Mouse (Mus musculus) gastrocnemius, postnatal 25 days (tissue): ENCODE measurements around the gene Nol7. TPM values are rescaled to one million over a fixed set of nuclear protein-coding genes. Genes with fewer than 3 reads are reported as not detected.

ENCODE experiments used
- DNase-seq: peaks from one replicate; pipeline ENCODE4 v3.0.0; 2022
- total RNA-seq, 2 experiments: library from RNA; stranded (reverse); gene quantifications; 1 replicate in 1 of 2; 2 replicates in 1 of 2; pipeline ENCODE4 v1.2.3; 2021

Nol7 gene
- total RNA-seq, 2 experiments from 2014 or later: 108 to 109 TPM

DNA sequence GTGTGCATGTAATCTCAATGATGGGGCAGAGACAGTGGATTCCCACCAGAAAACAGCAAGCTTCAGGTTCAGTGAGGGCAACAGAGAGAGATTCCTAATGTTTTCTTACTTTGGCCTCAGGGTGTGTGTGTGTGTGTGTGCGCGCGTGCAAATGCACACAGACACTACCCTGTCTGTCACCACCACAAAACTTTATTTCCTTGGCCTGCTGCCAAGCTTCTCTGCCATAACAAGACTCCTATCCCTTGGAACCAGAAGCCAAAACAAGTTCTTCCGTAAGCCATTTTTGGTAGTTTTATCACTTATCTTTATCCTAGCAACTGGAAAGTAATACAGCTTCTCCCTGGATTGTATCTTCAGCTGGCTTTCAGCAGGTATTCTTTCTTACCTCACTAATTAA, 30.2 kb downstream of the Nol7 start:
- DNase-seq: no peak

DNA sequence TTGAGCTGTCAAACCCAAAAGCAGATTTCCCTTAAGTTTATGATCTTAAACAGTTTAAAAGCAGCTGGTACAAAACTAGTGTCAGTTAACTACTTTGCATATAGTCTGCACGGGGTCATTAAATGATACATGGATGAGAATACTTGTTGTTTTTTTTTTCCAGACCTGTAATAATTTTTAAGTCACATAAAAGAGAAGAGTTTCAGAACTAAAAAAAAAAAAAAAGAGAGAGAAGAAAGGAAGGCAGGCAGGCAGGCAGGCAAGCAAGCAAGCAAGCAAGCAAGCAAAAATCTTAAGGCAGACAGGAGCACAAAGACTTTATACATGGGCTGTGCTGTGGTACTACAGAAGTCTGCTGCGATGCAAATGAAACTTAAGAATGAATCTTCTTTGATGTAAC, 35.2 kb downstream of the Nol7 start:
- DNase-seq: no peak

DNA sequence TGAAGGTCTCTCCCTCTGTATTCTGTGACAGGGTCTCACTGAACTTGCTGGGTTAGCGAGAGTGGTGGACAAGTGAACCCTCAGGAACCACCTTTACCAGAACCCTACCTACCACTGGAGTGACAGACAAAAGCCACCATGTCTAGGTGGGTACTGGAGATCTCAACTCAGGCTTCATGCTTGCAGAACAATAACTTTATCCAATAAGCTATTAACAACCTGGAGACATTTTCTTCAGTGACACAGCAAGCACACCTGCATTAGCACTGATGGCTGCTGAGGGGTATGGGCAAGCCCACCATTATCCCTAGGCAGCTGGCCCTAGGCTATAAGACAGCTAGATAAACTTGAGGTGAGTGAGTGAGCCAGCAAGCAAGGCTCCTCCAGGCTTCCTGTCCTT, 42.2 kb downstream of the Nol7 start:
- DNase-seq: no peak

DNA sequence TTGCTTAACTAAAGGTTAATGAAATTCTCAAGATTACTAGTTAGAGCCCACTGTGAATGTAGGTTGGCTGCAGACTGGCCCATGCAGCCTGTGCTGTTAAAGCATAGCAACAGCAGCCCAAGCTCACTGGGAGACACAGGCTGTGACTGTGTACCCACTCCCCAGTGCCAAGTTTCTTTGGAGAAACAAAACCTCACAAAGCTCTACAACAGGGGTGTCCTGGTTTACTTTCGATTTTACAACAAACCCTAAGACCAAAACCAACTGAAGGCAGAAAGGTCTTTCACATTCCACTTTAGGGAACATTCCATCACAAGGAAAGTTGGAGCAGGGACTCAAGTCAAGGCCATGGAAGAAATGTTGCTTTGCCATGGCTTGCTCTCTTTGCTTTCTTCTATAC, 44.4 kb downstream of the Nol7 start:
- no peak for DNase-seq

DNA sequence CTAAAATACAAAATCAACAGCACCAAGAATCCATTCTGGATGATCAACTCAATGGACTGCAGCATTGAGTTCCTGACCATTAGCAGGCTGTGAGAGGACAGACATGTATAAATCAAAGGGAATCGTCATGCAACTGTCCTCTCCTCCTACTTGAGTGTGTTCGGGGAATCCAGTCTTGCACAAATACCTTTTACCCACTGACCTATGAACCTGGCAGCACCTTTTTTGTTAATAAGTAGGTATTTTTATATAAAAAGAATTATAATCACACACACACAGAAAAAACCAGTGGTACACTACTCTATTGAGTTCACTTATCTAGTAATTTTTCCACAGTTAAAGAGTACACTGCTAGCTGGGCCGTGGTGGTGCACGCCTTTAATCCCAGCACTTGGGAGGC, 45.5 kb downstream of the Nol7 start:
- DNase-seq: no peak

DNA sequence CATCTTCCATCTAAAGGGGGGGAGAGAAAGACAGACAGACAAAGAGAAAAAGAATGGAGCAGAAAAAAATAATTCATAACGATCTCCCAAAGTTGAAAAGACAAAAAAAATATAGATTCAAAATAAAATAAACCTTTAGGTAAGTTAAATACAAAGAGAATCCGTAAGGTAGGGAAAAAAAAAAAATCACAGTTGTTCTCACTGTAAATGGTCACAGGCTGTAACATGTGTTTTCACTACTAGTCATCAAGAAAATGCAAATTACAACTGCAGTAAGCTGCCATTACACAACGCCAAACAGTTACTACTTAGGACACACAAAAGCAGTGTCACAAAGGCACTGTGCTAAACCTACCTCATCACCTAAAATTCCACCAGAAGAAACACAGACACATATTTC, 46.5 kb downstream of the Nol7 start:
- DNase-seq: no peak

DNA sequence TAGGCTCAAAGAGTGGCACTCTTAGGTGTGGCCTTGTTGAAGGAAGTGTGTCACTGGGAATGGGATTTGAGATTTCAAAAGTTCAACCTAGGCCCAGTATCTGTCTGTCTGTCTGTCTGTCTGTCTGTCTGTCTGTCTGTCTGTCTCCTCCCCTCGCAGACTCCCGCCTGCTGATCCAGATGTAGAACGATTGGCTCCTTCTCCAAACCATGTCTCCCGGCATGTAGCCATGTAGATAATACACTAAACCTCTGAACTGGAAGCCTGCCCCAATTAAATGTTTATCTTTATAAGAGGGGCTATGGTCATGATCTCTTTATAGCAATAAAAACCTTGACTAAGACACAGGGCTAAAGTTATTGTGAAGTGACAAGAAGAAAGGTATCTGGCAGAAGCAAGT, 47.6 kb downstream of the Nol7 start:
- DNase-seq: no peak

DNA sequence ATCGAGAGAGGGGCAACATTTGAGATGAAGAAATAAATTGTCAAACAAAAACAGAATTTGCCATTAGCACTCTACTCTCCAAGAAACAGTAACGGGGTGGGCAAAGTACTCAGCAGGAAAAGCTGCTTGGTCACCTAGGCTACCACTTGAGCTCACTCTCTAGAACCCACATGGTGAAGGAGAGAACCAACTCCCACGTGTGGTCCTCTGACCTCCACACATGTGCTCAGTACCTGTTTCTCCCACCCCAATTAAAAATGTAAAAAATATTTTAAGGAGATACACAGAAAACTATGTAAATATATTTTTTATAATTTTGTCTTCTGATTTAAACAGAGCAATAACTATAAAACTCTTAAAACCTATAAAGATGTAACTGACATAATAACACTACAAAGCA, 49.5 kb downstream of the Nol7 start:
- no peak for DNase-seq

DNA sequence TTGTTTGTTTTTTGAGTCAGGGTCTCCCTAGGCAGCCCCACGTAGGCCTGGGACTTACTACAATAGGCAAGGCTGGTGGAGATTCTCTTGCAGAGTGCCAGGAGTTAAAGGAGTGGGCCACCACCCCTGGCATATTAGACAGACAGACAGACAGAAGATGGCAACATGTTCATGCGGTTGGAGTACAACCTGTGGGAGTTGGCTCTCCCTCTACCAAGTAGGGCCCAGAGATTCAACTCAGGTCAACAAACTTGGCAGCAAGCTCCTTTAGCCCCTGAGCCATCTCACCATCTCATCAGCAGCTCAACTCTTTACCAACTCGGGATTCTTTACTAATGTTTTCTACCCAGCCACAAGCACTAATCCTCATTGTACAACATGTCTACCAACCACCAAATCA, 52.5 kb downstream of the Nol7 start:
- DNase-seq: no peak

DNA sequence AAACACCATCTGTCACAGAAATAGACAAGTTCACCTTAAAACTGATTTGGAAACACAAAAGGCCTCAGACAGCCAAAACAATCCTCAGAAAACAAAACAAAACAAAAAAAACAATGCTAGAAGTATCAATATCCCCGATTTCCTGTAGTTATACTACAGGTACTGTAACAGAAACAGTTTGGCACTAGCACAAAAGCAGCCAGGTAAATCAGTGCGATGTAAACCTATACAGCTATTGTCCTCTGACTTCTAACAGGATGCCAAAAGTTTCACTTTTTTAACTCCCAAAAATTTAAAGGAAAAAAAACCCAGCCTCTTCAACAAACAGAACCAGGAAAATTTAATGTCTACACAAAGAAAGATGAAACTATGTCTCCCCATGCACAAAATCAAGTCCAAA, 54.0 kb downstream of the Nol7 start:
- no peak for DNase-seq

DNA sequence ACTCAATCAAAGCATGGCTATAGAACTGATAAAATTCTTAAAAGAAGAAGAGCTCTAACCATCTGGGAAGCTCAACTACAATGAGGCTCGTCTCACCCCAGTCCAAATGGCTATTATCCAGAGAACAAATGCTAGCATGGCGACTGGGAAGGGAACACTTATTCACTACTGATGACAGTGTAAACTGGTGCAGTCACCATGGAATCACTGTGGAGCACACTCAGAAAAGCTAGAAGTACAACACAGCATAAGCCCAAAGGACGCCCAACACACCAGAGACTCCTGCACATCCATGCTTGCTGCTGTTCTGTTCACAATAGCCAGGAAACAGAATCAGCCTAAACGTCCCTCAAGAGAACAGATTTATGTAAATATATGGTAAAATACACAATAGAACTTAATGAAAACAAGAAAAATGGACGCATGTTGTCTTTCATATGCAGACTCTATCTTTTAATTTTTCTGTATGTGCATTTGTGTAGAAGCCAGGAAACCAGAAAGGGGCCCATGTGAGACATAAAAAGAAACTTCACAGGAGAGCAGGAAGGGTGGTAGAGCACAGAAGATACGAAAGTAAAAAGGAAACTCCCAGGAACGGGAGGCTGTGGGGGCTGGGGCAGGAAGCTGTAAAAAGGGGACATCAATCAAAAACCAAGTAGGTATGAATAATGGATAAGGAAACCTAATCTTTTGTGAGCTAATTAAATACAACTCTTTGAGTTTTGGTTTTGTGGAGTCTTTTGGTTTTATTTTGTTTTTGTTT, 54.8 kb downstream of the Nol7 start:
- no peak for DNase-seq

DNA sequence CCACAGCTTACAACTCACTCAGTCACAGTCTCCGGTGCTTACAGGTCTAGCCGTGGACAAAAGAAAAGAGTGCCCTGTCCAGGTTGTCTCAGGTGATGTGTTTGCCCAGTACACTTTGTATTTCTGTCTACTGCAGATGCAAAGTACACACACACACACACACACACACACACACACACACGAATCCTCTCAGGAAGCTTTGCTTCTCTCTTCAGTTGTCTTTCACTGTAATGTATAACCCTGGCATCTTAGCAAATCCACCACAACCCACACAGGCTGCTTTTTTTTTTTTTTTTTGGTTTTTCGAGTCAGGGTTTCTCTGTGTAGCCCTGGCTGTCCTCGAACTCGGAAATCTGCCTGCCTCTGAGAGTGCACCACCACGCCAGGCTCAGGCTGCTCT, 56.2 kb downstream of the Nol7 start:
- DNase-seq: no peak

Other genes starting within 250 kb of the Nol7 start
- 10 to 100 TPM; 21.2 to 25.8 TPM for gene Tbc1d7, start 226.9 kb upstream of the Nol7 start, total RNA-seq
- gene Gfod1, start 94.2 kb upstream of the Nol7 start, total RNA-seq: 1 to 10 TPM; 5.6 to 6.5 TPM
- gene Sirt5, start 32.9 kb upstream of the Nol7 start, total RNA-seq: 10 to 100 TPM; 16.3 to 21.4 TPM
- gene Ranbp9, start 82.9 kb downstream of the Nol7 start, total RNA-seq: 10 to 100 TPM; 34.0 to 38.1 TPM
- 10 to 100 TPM; 26.5 to 28.7 TPM for gene Mcur1, start 161.8 kb downstream of the Nol7 start, total RNA-seq
- under 1 TPM in 1 of 2 experiments, not detected in 1; 0.11 TPM for gene Rnf182, start 217.3 kb downstream of the Nol7 start, total RNA-seq